Mouse (Mus musculus): ENCODE measurements around the gene Zfp800.
A peak's percentile ranks its signal among the peaks of the same experiment; 100 is the strongest.

Gene Zfp800

GRCm38 (mm10) chr6:28396853-28397457, 850 bp downstream of the Zfp800 start:
- no peak for DNase-seq (ENCODE audit: extremely low read depth, low read depth)

GRCm38 (mm10) chr6:28396051-28396852, 1.6 kb downstream of the Zfp800 start:
- DNase-seq (ENCODE audit: extremely low read depth, low read depth), result no peak

- no peak for DNase-seq (ENCODE audit: extremely low read depth, low read depth)
Measured at GRCm38 (mm10) chr6:28389038-28389437, 8.8 kb downstream of the Zfp800 start.

- no peak for DNase-seq (ENCODE audit: extremely low read depth, low read depth)
Measured at GRCm38 (mm10) chr6:28385169-28385568, 12.6 kb downstream of the Zfp800 start.

GRCm38 (mm10) chr6:28381983-28382382, 15.8 kb downstream of the Zfp800 start:
- no peak for DNase-seq (ENCODE audit: extremely low read depth, low read depth)

GRCm38 (mm10) chr6:28369966-28370683, 27.7 kb downstream of the Zfp800 start:
- no peak for DNase-seq (ENCODE audit: extremely low read depth, low read depth)

- DNase-seq (ENCODE audit: extremely low read depth, low read depth), result no peak
Measured at GRCm38 (mm10) chr6:28367575-28367974, 30.2 kb downstream of the Zfp800 start.

GRCm38 (mm10) chr6:28351066-28351465, 46.7 kb downstream of the Zfp800 start:
- no peak for DNase-seq (ENCODE audit: extremely low read depth, low read depth)

- no peak for DNase-seq (ENCODE audit: extremely low read depth, low read depth)
Measured at GRCm38 (mm10) chr6:28345677-28346076, 52.1 kb downstream of the Zfp800 start.

- no peak for DNase-seq (ENCODE audit: extremely low read depth, low read depth)
Measured at GRCm38 (mm10) chr6:28345181-28345580, 52.6 kb downstream of the Zfp800 start.

GRCm38 (mm10) chr6:28342863-28343262, 54.9 kb downstream of the Zfp800 start:
- no peak for DNase-seq (ENCODE audit: extremely low read depth, low read depth)

- no peak for DNase-seq (ENCODE audit: extremely low read depth, low read depth)
Measured at GRCm38 (mm10) chr6:28341174-28341573, 56.6 kb downstream of the Zfp800 start.

GRCm38 (mm10) chr6:28339410-28339809, 58.4 kb downstream of the Zfp800 start:
- DNase-seq (ENCODE audit: extremely low read depth, low read depth), result no peak

- no peak for DNase-seq (ENCODE audit: extremely low read depth, low read depth)
Measured at GRCm38 (mm10) chr6:28333696-28334095, 64.1 kb downstream of the Zfp800 start.

GRCm38 (mm10) chr6:28332546-28332945, 65.3 kb downstream of the Zfp800 start:
- no peak for DNase-seq (ENCODE audit: extremely low read depth, low read depth)

GRCm38 (mm10) chr6:28329815-28330214, 68.0 kb downstream of the Zfp800 start:
- no peak for DNase-seq (ENCODE audit: extremely low read depth, low read depth)

GRCm38 (mm10) chr6:28329002-28329596, 68.7 kb downstream of the Zfp800 start:
- DNase-seq (ENCODE audit: extremely low read depth, low read depth), result no peak

GRCm38 (mm10) chr6:28326720-28327119, 71.1 kb downstream of the Zfp800 start:
- peak; percentile 71 for DNase-seq (ENCODE audit: extremely low read depth, low read depth)

- DNase-seq (ENCODE audit: extremely low read depth, low read depth), result no peak
Measured at GRCm38 (mm10) chr6:28322399-28322798, 75.4 kb downstream of the Zfp800 start.

GRCm38 (mm10) chr6:28319648-28320270, 78.0 kb downstream of the Zfp800 start:
- no peak for DNase-seq (ENCODE audit: extremely low read depth, low read depth)

- DNase-seq (ENCODE audit: extremely low read depth, low read depth), result no peak
Measured at GRCm38 (mm10) chr6:28318820-28319573, 78.8 kb downstream of the Zfp800 start.

Measured in MEL-GATA-1-ER (cell line).